Mouse (Mus musculus): ENCODE measurements at regions not wholly inside any gene's neighbourhood (a gene's known extent, or its start where the extent isn't known, plus 50 kb on each side); places are given as distances from the start of the nearest gene placed in this dataset.

GRCm38 (mm10) chr5:39557376-39558001 lies 197.8 kb downstream of the Hs3st1 start:
- no peak for ATAC-seq (ENCODE audit: extremely low read depth, insufficient number of reproducible peaks, low FRiP score, poor library complexity, severe bottlenecking)

DNA sequence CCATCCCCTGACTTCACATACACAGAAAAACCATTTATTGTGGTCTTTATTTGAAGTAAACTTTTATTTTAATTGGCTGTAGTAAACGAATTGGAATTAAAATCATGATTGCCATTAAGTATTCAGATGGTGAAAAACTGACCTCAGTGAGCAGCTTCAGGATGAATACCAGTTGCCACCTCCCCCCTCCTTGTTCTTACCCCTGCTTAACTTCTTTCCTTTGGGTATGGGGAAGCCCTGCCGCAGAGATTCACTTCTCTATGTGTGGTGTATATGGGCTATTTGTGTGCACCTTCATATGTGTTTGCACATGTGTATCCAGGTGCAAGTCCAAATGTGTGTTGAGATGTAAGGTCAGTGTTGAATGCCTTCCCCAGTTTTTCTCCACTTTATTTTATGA lies 218.2 kb downstream of the Hs3st1 start:
- no peak for ATAC-seq (ENCODE audit: extremely low read depth, insufficient number of reproducible peaks, low FRiP score, poor library complexity, severe bottlenecking)

GRCm38 (mm10) chr5:39536351-39536750 lies 218.9 kb downstream of the Hs3st1 start:
- no peak for ATAC-seq (ENCODE audit: extremely low read depth, insufficient number of reproducible peaks, low FRiP score, poor library complexity, severe bottlenecking)

DNA sequence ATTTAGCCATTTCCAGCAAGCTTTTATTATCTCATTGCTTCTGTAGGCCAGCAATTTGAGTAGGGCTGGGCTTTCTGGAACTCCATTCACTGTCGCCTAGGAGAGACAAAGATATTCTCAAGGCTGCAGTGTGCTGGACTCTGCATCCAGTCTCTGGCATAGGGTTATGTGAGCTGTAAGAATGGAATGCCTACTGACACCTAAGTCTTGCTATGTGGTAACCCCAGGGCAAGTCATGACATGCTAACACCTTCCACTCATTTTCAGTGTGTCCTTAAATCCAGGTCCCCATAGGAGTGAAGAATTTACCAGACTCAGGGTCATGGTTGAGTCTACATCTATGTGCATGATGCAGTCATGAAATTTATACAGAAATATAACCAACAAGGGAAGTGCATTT lies 245.0 kb downstream of the Hs3st1 start:
- ATAC-seq (ENCODE audit: extremely low read depth, insufficient number of reproducible peaks, low FRiP score, poor library complexity, severe bottlenecking), result no peak

DNA sequence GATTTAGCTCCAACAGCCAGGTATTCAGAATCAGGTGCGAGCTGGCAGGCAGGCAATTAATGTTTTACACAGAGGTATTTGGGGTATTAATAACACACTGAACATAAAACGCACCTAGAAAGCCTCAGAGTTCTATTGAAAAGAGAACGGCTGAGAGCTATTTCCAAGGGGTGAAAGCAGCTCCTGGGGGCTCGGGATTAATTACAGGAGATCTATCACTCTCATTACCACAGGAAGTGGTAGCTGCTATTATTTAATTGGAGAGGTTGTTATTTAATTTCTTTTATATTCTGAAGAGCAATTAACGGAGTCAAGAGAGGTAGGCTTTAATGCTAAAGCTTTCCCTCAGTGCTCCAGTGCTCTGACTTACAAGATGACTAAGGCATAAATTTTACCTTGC lies 272.5 kb downstream of the Hs3st1 start:
- no peak for ATAC-seq (ENCODE audit: extremely low read depth, insufficient number of reproducible peaks, low FRiP score, poor library complexity, severe bottlenecking)

DNA sequence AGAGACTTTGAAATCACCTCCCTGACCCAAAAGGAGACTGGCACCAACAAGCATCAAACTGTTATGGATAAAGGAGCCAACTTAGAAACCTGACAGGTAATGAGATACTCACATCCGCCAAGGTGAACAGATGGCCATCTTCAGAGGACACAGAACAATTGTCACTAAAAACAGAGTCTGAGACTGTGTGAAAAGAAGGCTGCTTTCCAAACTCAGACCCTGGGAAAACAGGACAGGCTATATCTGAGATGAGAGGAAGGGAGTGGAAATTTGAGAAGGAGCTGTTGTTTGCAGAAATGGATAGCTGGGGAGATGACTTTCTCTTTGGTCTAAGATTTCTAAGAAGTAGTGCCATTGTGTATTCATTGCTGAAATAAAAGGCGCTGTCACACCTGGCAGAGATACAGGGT lies 297.2 kb downstream of the Hs3st1 start:
- no peak for ATAC-seq (ENCODE audit: extremely low read depth, insufficient number of reproducible peaks, low FRiP score, poor library complexity, severe bottlenecking)

DNA sequence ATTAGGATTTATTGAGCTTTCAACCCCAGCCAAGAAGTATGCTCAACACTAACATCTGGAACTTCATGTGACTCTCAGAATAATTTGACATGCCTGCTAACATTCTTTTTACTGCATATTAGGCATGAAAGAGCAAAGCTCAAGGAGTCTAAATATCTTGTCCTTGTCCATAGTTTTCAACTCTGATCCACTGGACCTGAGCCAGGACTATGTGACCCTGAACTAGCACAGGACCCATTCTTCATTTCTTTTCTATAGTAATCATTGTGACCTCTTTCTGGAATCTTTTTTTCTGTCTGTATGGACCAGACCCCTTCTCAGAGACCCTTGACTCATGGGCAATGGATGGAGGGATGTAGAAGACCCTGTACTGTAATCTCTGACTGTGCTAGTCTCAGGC lies 301.6 kb downstream of the Hs3st1 start:
- ATAC-seq (ENCODE audit: extremely low read depth, insufficient number of reproducible peaks, low FRiP score, poor library complexity, severe bottlenecking), result no peak

GRCm38 (mm10) chr5:39440817-39441216 lies 314.5 kb downstream of the Hs3st1 start:
- ATAC-seq (ENCODE audit: extremely low read depth, insufficient number of reproducible peaks, low FRiP score, poor library complexity, severe bottlenecking), result no peak

- no peak for ATAC-seq (ENCODE audit: extremely low read depth, insufficient number of reproducible peaks, low FRiP score, poor library complexity, severe bottlenecking)
Observed at GRCm38 (mm10) chr5:39437463-39438201, 317.6 kb downstream of the Hs3st1 start.

DNA sequence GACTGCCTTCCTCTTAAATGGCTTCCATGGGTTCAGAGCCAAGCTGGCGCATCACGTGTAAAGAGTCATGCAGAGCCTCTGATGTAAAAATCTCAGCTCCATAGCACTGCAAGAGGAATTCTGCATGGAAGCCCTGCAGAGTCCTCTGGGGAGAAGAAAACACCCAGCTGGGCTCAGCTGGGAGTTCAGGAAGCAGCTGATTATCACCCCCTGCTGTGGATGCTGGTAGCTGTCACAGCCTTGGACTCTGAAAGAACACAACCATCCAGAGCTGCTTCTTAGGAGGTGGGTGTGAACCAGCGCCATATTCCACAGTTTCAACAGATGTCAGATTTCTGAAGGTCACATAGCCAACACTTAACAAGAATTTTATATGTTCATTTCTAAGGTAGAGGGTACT lies 329.2 kb downstream of the Hs3st1 start:
- ATAC-seq (ENCODE audit: extremely low read depth, insufficient number of reproducible peaks, low FRiP score, poor library complexity, severe bottlenecking), result no peak

DNA sequence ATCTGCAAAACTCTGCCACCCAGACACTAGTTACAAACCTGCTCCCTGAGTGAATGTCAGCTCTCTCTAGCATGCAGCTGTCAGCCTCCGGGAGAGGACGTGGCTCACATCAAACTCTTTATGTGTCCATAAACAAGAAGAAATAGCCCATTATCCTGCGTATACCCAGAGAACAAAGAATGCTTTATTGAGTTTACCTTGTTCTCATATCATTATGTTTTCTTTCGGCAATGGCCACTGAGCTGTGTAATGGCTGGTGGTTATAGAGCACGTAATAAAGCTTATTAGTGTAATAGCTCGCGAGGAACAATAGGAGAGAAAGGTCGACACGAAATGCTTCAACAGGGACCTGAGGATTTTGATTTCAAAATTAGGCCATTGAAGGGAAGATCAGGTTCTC lies 331.6 kb downstream of the Hs3st1 start:
- no peak for ATAC-seq (ENCODE audit: extremely low read depth, insufficient number of reproducible peaks, low FRiP score, poor library complexity, severe bottlenecking)

DNA sequence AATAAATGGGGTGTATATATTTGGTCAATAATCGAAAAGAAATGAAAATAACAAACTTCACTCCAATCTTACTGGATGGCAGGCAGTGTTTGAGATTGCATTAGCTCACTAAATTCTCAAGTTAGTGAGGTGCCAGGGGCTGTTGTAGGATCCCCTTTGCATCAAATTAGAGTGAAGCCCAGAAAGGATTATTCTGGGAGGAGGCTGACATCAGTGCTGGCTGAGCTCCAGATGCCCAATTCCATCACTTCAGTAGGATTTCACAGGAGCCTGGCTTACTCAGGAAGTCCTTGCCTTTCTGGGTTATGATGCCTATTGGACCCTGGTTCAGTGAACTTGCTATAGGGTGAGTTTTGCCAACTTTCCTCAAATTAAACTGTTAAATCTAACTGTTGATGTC lies 336.5 kb downstream of the Hs3st1 start:
- ATAC-seq (ENCODE audit: extremely low read depth, insufficient number of reproducible peaks, low FRiP score, poor library complexity, severe bottlenecking), result no peak

GRCm38 (mm10) chr5:39417845-39418154 lies 337.5 kb downstream of the Hs3st1 start:
- ATAC-seq (ENCODE audit: extremely low read depth, insufficient number of reproducible peaks, low FRiP score, poor library complexity, severe bottlenecking), result no peak

- no peak for ATAC-seq (ENCODE audit: extremely low read depth, insufficient number of reproducible peaks, low FRiP score, poor library complexity, severe bottlenecking)
Observed at GRCm38 (mm10) chr5:39417121-39417844, 338.0 kb downstream of the Hs3st1 start.

- ATAC-seq (ENCODE audit: extremely low read depth, insufficient number of reproducible peaks, low FRiP score, poor library complexity, severe bottlenecking), result no peak
Observed at GRCm38 (mm10) chr5:39416597-39417023, 338.7 kb downstream of the Hs3st1 start.

DNA sequence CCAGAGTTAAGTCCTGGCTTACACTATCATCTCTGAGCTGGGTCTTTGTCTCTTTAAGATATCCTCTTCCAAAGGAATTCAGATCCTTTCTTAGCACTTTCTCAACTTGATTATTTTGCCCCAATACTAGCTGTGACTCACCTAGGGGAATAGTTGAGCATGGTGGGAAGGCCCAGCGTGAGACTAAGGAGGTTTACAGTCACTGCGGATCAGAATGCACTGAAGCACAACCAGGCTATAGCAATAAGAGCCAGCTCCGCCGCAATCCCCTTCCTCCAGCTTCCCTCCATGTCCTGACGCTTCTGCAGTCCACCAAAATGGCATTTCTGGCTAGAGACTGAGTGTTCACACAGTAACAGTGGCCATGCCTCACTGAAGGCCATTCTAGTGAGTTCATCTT lies 342.5 kb downstream of the Hs3st1 start:
- ATAC-seq (ENCODE audit: extremely low read depth, insufficient number of reproducible peaks, low FRiP score, poor library complexity, severe bottlenecking), result no peak

- no peak for ATAC-seq (ENCODE audit: extremely low read depth, insufficient number of reproducible peaks, low FRiP score, poor library complexity, severe bottlenecking)
Observed at GRCm38 (mm10) chr5:39390391-39390987, 364.8 kb downstream of the Hs3st1 start.

DNA sequence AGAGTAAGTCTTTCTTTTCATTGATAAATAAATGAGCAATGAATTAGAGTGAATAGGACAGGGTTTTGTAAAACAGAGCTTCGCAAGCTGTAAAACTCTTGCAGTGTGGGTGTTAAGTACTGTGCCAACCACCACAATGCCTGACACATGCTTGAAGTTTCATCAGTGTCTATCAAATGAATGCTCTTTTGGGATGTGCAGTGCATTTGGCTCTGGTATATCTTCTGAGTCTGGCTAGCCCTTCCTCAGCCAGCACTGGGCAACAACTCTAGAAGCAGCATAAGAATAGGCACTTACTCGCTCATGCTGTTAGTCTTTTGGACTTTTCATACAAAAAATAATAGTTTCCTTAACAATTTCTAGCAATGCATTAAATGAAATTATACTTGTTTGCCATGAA lies 370.9 kb downstream of the Hs3st1 start:
- ATAC-seq (ENCODE audit: extremely low read depth, insufficient number of reproducible peaks, low FRiP score, poor library complexity, severe bottlenecking), result no peak

DNA sequence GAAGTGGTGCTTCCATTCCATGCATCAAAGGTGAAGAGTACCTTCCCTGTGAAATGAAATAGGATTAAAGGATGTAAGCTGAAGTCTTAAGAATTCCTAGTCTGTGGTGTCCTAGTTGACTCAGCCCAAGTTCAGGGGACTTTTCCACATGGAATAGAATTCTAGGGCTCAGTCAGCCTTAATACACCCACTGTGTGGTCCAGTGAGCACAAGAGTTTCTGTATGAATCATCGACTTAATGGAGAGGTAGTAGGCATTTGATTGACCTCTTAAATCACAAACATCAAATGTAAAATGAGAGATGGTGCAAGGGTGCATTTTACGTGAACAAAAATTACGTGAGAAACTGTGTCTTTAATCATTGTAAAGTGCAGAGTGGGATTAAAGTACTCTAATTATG lies 381.1 kb downstream of the Hs3st1 start:
- no peak for ATAC-seq (ENCODE audit: extremely low read depth, insufficient number of reproducible peaks, low FRiP score, poor library complexity, severe bottlenecking)

DNA sequence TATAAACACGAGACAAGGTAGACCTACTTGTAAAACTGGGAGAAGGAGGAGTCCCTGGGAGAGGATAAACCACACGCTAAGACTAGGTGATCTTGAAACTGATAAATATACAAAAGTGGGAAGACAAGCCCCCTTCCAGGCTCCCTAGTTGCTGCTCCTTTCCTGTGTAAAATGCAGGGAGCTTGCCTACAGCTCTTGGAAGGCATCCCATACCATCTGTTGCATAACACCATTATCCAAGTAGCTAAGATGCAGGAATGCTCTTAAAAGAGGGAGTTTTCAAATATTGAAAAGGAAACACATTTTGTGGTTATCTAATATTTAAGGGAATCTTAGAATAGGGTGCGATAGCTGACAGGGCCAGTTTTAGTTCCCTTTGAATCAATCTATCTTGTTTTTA lies 406.6 kb downstream of the Hs3st1 start:
- ATAC-seq (ENCODE audit: extremely low read depth, insufficient number of reproducible peaks, low FRiP score, poor library complexity, severe bottlenecking), result no peak

All from neutrophil, adult 5-6 weeks (primary cell).